Mouse (Mus musculus): ENCODE measurements around the gene Slc6a2.

The Slc6a2 gene

DNA sequence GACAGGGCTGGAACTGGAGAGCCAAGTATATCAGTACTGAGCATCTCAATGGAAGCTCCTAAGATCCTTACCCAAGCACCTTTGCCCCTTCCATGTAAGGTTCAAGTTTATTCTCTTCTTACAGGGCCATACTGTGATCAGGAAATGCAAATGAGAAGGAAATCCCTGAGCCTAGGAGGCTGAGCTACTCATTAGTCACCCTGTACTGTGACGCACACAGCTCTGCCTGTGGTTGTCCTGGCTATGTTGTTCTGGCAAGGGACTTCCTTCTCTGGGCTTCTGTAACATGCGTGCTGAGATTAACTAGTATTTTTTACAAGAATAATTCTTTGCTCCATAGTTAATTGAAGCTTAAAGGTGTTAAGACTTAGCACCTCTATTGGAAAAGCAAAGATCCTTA lies 70.8 kb downstream of the Slc6a2 start:
- DNase-seq (ENCODE audit: low read depth, low spot score), result peak; percentile 78

- peak; percentile 54 for DNase-seq (ENCODE audit: low read depth, low spot score)
Measured at GRCm38 (mm10) chr8:93038831-93039230, 79.0 kb downstream of the Slc6a2 start.

GRCm38 (mm10) chr8:93040256-93040655 lies 80.4 kb downstream of the Slc6a2 start:
- DNase-seq (ENCODE audit: low read depth, low spot score), result peak; percentile 83

DNA sequence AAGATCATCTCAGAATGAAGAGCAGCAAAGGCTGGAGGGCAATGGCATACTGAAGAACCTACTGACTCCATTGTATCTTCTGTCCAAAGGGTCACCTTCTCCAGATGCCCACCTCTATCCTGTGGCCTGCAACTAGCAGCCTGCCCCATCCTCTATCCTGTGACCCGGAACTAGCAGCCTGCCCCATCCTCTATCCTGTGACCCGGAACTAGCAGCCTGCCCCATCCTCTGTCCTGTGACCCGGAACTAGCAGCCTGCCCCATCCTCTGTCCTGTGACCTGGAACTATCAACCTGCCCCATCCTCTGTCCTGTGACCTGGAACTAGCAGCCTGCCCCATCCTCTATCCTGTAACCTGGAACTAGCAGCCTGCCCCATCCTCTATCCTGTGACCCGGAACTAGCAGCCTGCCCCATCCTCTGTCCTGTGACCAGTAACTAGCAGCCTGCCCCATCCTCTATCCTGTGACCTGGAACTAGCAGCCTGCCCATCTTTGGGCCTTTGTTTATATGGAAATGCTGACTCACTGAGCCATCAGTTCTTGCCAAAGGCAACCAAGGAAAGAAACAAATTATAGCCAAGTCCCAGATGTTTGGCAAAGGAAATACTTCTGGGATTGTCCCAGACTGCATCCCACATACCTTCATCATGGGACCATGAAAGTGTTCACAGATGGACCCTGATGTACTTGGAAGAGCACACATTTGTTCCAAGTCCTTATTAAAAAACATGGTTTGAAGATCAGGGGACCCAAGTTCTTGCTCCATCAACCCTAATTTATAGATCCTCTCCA lies 81.1 kb downstream of the Slc6a2 start:
- peak; percentile 96 for DNase-seq (ENCODE audit: low read depth, low spot score)

DNA sequence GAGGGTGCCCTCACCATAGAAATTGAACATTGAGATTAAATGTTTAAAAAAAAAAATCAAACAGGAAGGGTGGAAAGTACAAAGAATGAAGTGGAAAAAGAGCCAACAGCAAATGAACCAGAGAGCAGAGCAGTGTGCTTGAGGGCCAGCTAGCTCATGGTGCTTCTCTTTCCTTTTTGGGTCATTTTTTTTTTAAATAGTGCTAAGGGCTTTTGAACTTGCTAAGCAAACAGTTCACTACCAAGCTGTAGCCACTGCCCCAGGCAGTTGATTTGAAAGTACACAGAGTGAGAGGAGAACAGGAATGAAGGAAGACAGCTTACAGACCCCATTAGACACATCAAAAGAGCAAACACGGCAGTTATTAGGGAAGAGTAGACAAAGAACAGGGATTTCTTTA lies 83.2 kb downstream of the Slc6a2 start:
- no peak for DNase-seq (ENCODE audit: low read depth, low spot score)

- DNase-seq (ENCODE audit: low read depth, low spot score), result peak; percentile 42
Measured at GRCm38 (mm10) chr8:93048092-93048491, 88.2 kb downstream of the Slc6a2 start, which contains the start of gene Ces1a. Gene Ces1a, minus strand, starts transcription at chr8:93048192.

GRCm38 (mm10) chr8:93048510-93049416 lies 88.9 kb downstream of the Slc6a2 start:
- peak; percentile 70 for DNase-seq (ENCODE audit: low read depth, low spot score)

All from 3T3-L1 (cell line).